Mouse (Mus musculus): Measurements from ENCODE around the gene Elf2. TPM values are rescaled to one million over a fixed set of nuclear protein-coding genes. Genes with fewer than 3 reads are reported as not detected.

The Elf2 gene
- polyA plus RNA-seq, 1 experiment from 2014 or later, result 48.9 TPM

- no peak overlapping the region for H3K4me3 ChIP-seq (ENCODE audit: low read depth, low read length)
- WGBS, result 93% methylated on average over 11 of the region's 11 CpGs
- DNase-seq (ENCODE audit: low spot score), result no peak
- H3K9me3 ChIP-seq (replicated peaks; ENCODE audit: control insufficient read depth, low read length), result no peaks in the 10 kb centered on the region
- no peak overlapping the region for H3K27ac ChIP-seq (replicated peaks; ENCODE audit: low read depth, low read length)
- ATAC-seq (replicated peaks; ENCODE audit: insufficient number of reproducible peaks, low FRiP score, low TSS enrichment, low read depth), result no peak
- no peak overlapping the region for H3K9ac ChIP-seq (replicated peaks; ENCODE audit: low read length)
- no peak overlapping the region for H3K4me2 ChIP-seq (ENCODE audit: low read depth, low read length)
- H3K4me1 ChIP-seq (ENCODE audit: control insufficient read depth, insufficient read depth, low read length), result no peaks in the 10 kb centered on the region
- no peaks in the 10 kb centered on the region for H3K27me3 ChIP-seq (ENCODE audit: control insufficient read depth, insufficient read depth, low read length)
- H3K36me3 ChIP-seq (replicated peaks; ENCODE audit: control insufficient read depth, insufficient read depth, low read depth, low read length), result peaks cover 14% of the 10 kb centered on the region
Measured at GRCm38 (mm10) chr3:51249460-51249859, 91.0 kb downstream of the Elf2 start.

- 91% methylated on average over 6 of the region's 6 CpGs for WGBS
- H3K36me3 ChIP-seq (replicated peaks; ENCODE audit: control insufficient read depth, insufficient read depth, low read depth, low read length), result peaks cover 12% of the 10 kb centered on the region
Measured at GRCm38 (mm10) chr3:51248600-51248999, 91.9 kb downstream of the Elf2 start.

GRCm38 (mm10) chr3:51247704-51248103 lies 92.8 kb downstream of the Elf2 start:
- Histone ChIP-seq H3K27ac (replicated peaks; ENCODE audit: low read depth, low read length) (no peak overlapping the region), H3K4me3 (ENCODE audit: low read depth, low read length) (no peak overlapping the region), H3K9me3 (replicated peaks; ENCODE audit: control insufficient read depth, low read length) (no peaks in the 10 kb centered on the region), H3K27me3 (ENCODE audit: control insufficient read depth, insufficient read depth, low read length) (no peaks in the 10 kb centered on the region), H3K9ac (replicated peaks; ENCODE audit: low read length) (no peak overlapping the region), H3K36me3 (replicated peaks; ENCODE audit: control insufficient read depth, insufficient read depth, low read depth, low read length) (peaks cover 5% of the 10 kb centered on the region), H3K4me2 (ENCODE audit: low read depth, low read length) (no peak overlapping the region), H3K4me1 (ENCODE audit: control insufficient read depth, insufficient read depth, low read length) (no peaks in the 10 kb centered on the region)
- ATAC-seq (replicated peaks; ENCODE audit: insufficient number of reproducible peaks, low FRiP score, low TSS enrichment, low read depth) (no peak), DNase-seq (ENCODE audit: low spot score) (peak; percentile 41)
- WGBS, result 58% methylated on average over 16 of the region's 16 CpGs

More at GRCm38 (mm10) chr3:51248600-51248999, 91.9 kb downstream of the Elf2 start:
- H3K4me3 ChIP-seq (ENCODE audit: low read depth, low read length), result no peak overlapping the region
- DNase-seq (ENCODE audit: low spot score) (no peak), ATAC-seq (replicated peaks; ENCODE audit: insufficient number of reproducible peaks, low FRiP score, low TSS enrichment, low read depth) (no peak)
- H3K27me3 ChIP-seq (ENCODE audit: control insufficient read depth, insufficient read depth, low read length), result no peaks in the 10 kb centered on the region
- H3K4me2 ChIP-seq (ENCODE audit: low read depth, low read length), result no peak overlapping the region
- no peak overlapping the region for H3K9ac ChIP-seq (replicated peaks; ENCODE audit: low read length)
- H3K9me3 ChIP-seq (replicated peaks; ENCODE audit: control insufficient read depth, low read length), result no peaks in the 10 kb centered on the region
- no peak overlapping the region for H3K27ac ChIP-seq (replicated peaks; ENCODE audit: low read depth, low read length)
- no peaks in the 10 kb centered on the region for H3K4me1 ChIP-seq (ENCODE audit: control insufficient read depth, insufficient read depth, low read length)

- Histone ChIP-seq H3K36me3 (replicated peaks; ENCODE audit: control insufficient read depth, insufficient read depth, low read depth, low read length) (no peaks in the 10 kb centered on the region), H3K4me2 (ENCODE audit: low read depth, low read length) (no peak overlapping the region), H3K9me3 (replicated peaks; ENCODE audit: control insufficient read depth, low read length) (no peaks in the 10 kb centered on the region), H3K4me1 (ENCODE audit: control insufficient read depth, insufficient read depth, low read length) (no peaks in the 10 kb centered on the region), H3K27me3 (ENCODE audit: control insufficient read depth, insufficient read depth, low read length) (no peaks in the 10 kb centered on the region), H3K9ac (replicated peaks; ENCODE audit: low read length) (no peak overlapping the region), H3K27ac (replicated peaks; ENCODE audit: low read depth, low read length) (no peak overlapping the region), H3K4me3 (ENCODE audit: low read depth, low read length) (no peak overlapping the region)
- 95% methylated on average over 3 of the region's 3 CpGs for WGBS
- DNase-seq (ENCODE audit: low spot score) (no peak), ATAC-seq (replicated peaks; ENCODE audit: insufficient number of reproducible peaks, low FRiP score, low TSS enrichment, low read depth) (no peak)
Measured at GRCm38 (mm10) chr3:51239541-51239940, 100.9 kb downstream of the Elf2 start.

- H3K9ac ChIP-seq (replicated peaks; ENCODE audit: low read length), result no peak overlapping the region
- H3K4me2 ChIP-seq (ENCODE audit: low read depth, low read length), result no peak overlapping the region
- H3K27me3 ChIP-seq (ENCODE audit: control insufficient read depth, insufficient read depth, low read length), result no peaks in the 10 kb centered on the region
- H3K4me3 ChIP-seq (ENCODE audit: low read depth, low read length), result no peak overlapping the region
- no peak overlapping the region for H3K27ac ChIP-seq (replicated peaks; ENCODE audit: low read depth, low read length)
- 92% methylated on average over 7 of the region's 7 CpGs for WGBS
- H3K9me3 ChIP-seq (replicated peaks; ENCODE audit: control insufficient read depth, low read length), result no peaks in the 10 kb centered on the region
- no peak for DNase-seq (ENCODE audit: low spot score)
- no peak for ATAC-seq (replicated peaks; ENCODE audit: insufficient number of reproducible peaks, low FRiP score, low TSS enrichment, low read depth)
- no peaks in the 10 kb centered on the region for H3K36me3 ChIP-seq (replicated peaks; ENCODE audit: control insufficient read depth, insufficient read depth, low read depth, low read length)
- H3K4me1 ChIP-seq (ENCODE audit: control insufficient read depth, insufficient read depth, low read length), result no peaks in the 10 kb centered on the region
Measured at GRCm38 (mm10) chr3:51238515-51238914, 101.9 kb downstream of the Elf2 start.

GRCm38 (mm10) chr3:51234752-51235055 lies 105.8 kb downstream of the Elf2 start:
- 74% methylated on average over 5 of the region's 5 CpGs for WGBS
- no peak for DNase-seq (ENCODE audit: low spot score)
- no peak overlapping the region for H3K4me2 ChIP-seq (ENCODE audit: low read depth, low read length)
- H3K27ac ChIP-seq (replicated peaks; ENCODE audit: low read depth, low read length), result no peak overlapping the region
- H3K9me3 ChIP-seq (replicated peaks; ENCODE audit: control insufficient read depth, low read length), result no peaks in the 10 kb centered on the region
- no peaks in the 10 kb centered on the region for H3K4me1 ChIP-seq (ENCODE audit: control insufficient read depth, insufficient read depth, low read length)
- no peaks in the 10 kb centered on the region for H3K27me3 ChIP-seq (ENCODE audit: control insufficient read depth, insufficient read depth, low read length)
- ATAC-seq (replicated peaks; ENCODE audit: insufficient number of reproducible peaks, low FRiP score, low TSS enrichment, low read depth), result peak; percentile 6; the same call in 1 of the 2 replicates
- no peaks in the 10 kb centered on the region for H3K36me3 ChIP-seq (replicated peaks; ENCODE audit: control insufficient read depth, insufficient read depth, low read depth, low read length)
- no peak overlapping the region for H3K4me3 ChIP-seq (ENCODE audit: low read depth, low read length)
- H3K9ac ChIP-seq (replicated peaks; ENCODE audit: low read length), result no peak overlapping the region

GRCm38 (mm10) chr3:51233918-51234751 lies 106.3 kb downstream of the Elf2 start:
- peak; percentile 94 for DNase-seq (ENCODE audit: low spot score)
- ATAC-seq (replicated peaks; ENCODE audit: insufficient number of reproducible peaks, low FRiP score, low TSS enrichment, low read depth), result peak; percentile 76; the same call in 1 of the 2 replicates
- Histone ChIP-seq H3K4me3 (ENCODE audit: low read depth, low read length) (no peak overlapping the region), H3K27ac (replicated peaks; ENCODE audit: low read depth, low read length) (no peak overlapping the region), H3K9ac (replicated peaks; ENCODE audit: low read length) (no peak overlapping the region), H3K9me3 (replicated peaks; ENCODE audit: control insufficient read depth, low read length) (no peaks in the 10 kb centered on the region), H3K4me2 (ENCODE audit: low read depth, low read length) (no peak overlapping the region), H3K36me3 (replicated peaks; ENCODE audit: control insufficient read depth, insufficient read depth, low read depth, low read length) (no peaks in the 10 kb centered on the region), H3K4me1 (ENCODE audit: control insufficient read depth, insufficient read depth, low read length) (no peaks in the 10 kb centered on the region), H3K27me3 (ENCODE audit: control insufficient read depth, insufficient read depth, low read length) (no peaks in the 10 kb centered on the region)
- WGBS, result 40% methylated on average over 13 of the region's 13 CpGs

GRCm38 (mm10) chr3:51233474-51233873 lies 107.0 kb downstream of the Elf2 start:
- 59% methylated on average over 5 of the region's 5 CpGs for WGBS
- Histone ChIP-seq H3K27me3 (ENCODE audit: control insufficient read depth, insufficient read depth, low read length) (no peaks in the 10 kb centered on the region), H3K4me1 (ENCODE audit: control insufficient read depth, insufficient read depth, low read length) (no peaks in the 10 kb centered on the region), H3K9ac (replicated peaks; ENCODE audit: low read length) (no peak overlapping the region), H3K4me3 (ENCODE audit: low read depth, low read length) (no peak overlapping the region), H3K4me2 (ENCODE audit: low read depth, low read length) (no peak overlapping the region), H3K36me3 (replicated peaks; ENCODE audit: control insufficient read depth, insufficient read depth, low read depth, low read length) (no peaks in the 10 kb centered on the region), H3K27ac (replicated peaks; ENCODE audit: low read depth, low read length) (no peak overlapping the region), H3K9me3 (replicated peaks; ENCODE audit: control insufficient read depth, low read length) (no peaks in the 10 kb centered on the region)
- DNase-seq (ENCODE audit: low spot score), result no peak
- no peak for ATAC-seq (replicated peaks; ENCODE audit: insufficient number of reproducible peaks, low FRiP score, low TSS enrichment, low read depth)

All from embryonic facial prominence, embryonic 11.5 days (tissue).